Mouse (Mus musculus) stomach, embryonic 16.5 days (tissue): ENCODE results near the gene Scn10a. TPM values are rescaled to one million over a fixed set of nuclear protein-coding genes. Genes with fewer than 3 reads are reported as not detected.

Source experiments
- ATAC-seq: fragments of 200-750 bp; cut with Nextera tagmentation; 2 replicates; pipeline ENCODE4 v1.8.0; 2017; ENCODE audit warnings: moderate number of reproducible peaks, moderate TSS enrichment; ENCODE audit not compliant: insufficient read depth, low FRiP score
- H3K27ac ChIP-seq: fragments of 300-500 bp; sonication (generic); 2 replicates; pipeline ENCODE4 v1.5.1; 2014; ENCODE audit warnings: low read length
- H3K27me3 ChIP-seq: fragments of 300-500 bp; sonication (generic); 2 replicates; pipeline ENCODE4 v1.6.1; 2014; ENCODE audit warnings: low read length, control low read depth, mixed read lengths; ENCODE audit not compliant: control insufficient read depth, insufficient read depth
- H3K36me3 ChIP-seq: fragments of 300-500 bp; sonication (generic); 2 replicates; pipeline ENCODE4 v1.6.1; 2014; ENCODE audit warnings: low read length; ENCODE audit not compliant: control insufficient read depth, insufficient read depth
- H3K4me1 ChIP-seq: fragments of 300-500 bp; sonication (generic); 2 replicates; pipeline ENCODE4 v1.6.1; 2014; ENCODE audit warnings: low read length, control low read depth, mixed read lengths; ENCODE audit not compliant: control insufficient read depth, insufficient read depth
- H3K4me2 ChIP-seq: fragments of 300-500 bp; sonication (generic); 2 replicates; pipeline ENCODE4 v1.6.1; 2014; ENCODE audit warnings: low read depth, low read length, mixed read lengths
- H3K4me3 ChIP-seq: fragments of 300-500 bp; sonication (generic); replicated peaks from 2 replicates; pipeline ENCODE4 v1.5.1; 2014; ENCODE audit warnings: mild to moderate bottlenecking, low read length
- H3K9ac ChIP-seq: fragments of 300-500 bp; sonication (generic); 2 replicates; pipeline ENCODE4 v1.6.1; 2014; ENCODE audit warnings: low read length
- H3K9me3 ChIP-seq: fragments of 300-500 bp; sonication (generic); replicated peaks from 2 replicates; pipeline ENCODE4 v1.6.1; 2016; ENCODE audit warnings: low read length, control low read depth; ENCODE audit not compliant: control insufficient read depth
- WGBS: fragments of 180-500 bp; shearing (Covaris S2); extraction: QIAGEN DNeasy Blood & Tissue Kit; methylation state at CpG from one replicate; pipeline ENCODE4 v1.1.7; 2014; 5-methylcytosine and 5-hydroxymethylcytosine counted together
- polyA plus RNA-seq: library from polyadenylated mRNA; unstranded; fragments of >200 nt; fragmentation: Nextera tagmentation; extraction: Ambion mirVana; gene quantifications from 2 replicates; pipeline ENCODE4 v1.2.1, GENCODE M21; 2015

Gene Scn10a
- polyA plus RNA-seq, 1 experiment from 2014 or later, result not detected

DNA sequence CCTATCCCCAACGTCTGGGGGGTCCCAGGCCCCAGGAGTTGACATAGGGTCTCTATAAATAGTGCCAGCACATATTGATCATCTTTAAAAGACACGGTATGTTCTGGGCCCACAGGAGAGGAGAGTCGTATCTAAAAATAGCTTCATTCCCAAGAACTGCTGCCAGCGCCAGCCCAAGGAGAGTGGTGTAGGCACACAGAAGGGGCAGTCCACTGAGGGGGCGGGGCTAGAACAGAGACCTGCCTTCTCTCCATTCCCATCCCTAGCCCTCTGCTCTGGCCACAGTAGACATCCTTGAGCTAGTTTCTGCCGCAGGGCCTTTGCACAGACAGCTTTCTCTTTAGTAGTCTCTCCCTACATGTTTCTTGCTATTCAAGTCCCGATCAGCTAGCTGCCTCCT, 144.8 kb downstream of the Scn10a start:
- Histone ChIP-seq H3K4me3 (no peak overlapping the region), H3K27ac (no peak overlapping the region), H3K9me3 (no peaks in the 10 kb centered on the region), H3K9ac (no peak overlapping the region), H3K4me2 (no peak overlapping the region), H3K36me3 (no peaks in the 10 kb centered on the region), H3K4me1 (peaks cover 5% of the 10 kb centered on the region; the same call in 1 of the 2 replicates), H3K27me3 (peaks cover 66% of the 10 kb centered on the region)
- 69% methylated on average over 7 of the region's 7 CpGs for WGBS
- ATAC-seq, result no peak

DNA sequence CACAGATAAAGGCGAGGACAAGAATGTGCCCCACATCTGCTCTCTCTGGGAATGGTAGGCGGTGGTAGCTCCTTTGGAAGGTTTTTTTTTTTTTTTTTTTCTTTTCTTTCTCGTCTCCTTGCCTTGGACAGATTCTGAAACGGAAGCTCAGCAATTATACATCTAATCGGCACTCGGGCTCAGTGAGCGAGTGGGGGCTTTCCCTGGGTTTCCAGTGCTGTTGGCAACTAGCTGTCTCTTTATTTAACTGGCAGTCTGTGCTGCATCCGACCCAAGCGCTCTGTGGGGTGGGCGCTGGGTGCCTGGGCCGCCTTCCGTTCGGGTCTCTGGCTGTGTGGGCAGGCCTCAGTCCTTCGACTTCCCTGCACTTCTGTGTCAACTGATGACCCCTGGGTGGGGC, 146.1 kb downstream of the Scn10a start:
- no peak for ATAC-seq
- Histone ChIP-seq H3K36me3 (no peaks in the 10 kb centered on the region), H3K27ac (no peak overlapping the region), H3K4me2 (no peak overlapping the region), H3K4me3 (no peak overlapping the region), H3K27me3 (peaks cover 54% of the 10 kb centered on the region), H3K9ac (no peak overlapping the region), H3K4me1 (no peaks in the 10 kb centered on the region), H3K9me3 (no peaks in the 10 kb centered on the region)
- 53% methylated on average over 14 of the region's 14 CpGs for WGBS

- no peak for ATAC-seq
- Histone ChIP-seq H3K9me3 (no peaks in the 10 kb centered on the region; the same call in 1 of the 2 replicates), H3K4me3 (no peak overlapping the region), H3K9ac (no peak overlapping the region), H3K36me3 (no peaks in the 10 kb centered on the region), H3K27ac (no peak overlapping the region), H3K4me1 (no peaks in the 10 kb centered on the region), H3K27me3 (peaks cover 38% of the 10 kb centered on the region), H3K4me2 (no peak overlapping the region)
- 6% methylated on average over 15 of the region's 15 CpGs for WGBS
Observed at GRCm38 (mm10) chr9:119571411-119571888, 147.7 kb downstream of the Scn10a start.

DNA sequence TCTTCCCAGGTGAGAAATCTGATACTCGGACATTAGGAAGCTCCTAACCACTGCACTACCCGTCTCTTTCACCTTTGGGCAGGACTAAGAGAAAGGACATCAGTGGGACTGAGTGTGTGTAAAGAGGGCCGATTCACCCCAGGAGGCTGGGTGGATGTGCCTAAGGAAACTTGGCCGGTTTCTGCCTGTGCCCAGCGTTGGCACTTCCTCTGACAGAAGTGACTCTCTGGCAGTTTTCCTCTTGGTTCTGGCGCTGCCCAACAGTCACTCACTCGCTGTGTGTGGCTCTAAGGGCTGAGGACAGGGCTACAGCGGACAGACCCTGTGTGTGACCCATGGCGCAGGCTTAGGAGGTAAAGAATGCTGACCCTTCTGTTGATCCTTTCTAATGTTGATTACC, 148.5 kb downstream of the Scn10a start:
- H3K36me3 ChIP-seq, result no peaks in the 10 kb centered on the region
- H3K9me3 ChIP-seq, result no peaks in the 10 kb centered on the region; the same call in 1 of the 2 replicates
- H3K4me2 ChIP-seq, result no peak overlapping the region
- H3K4me3 ChIP-seq, result no peak overlapping the region
- no peak overlapping the region for H3K9ac ChIP-seq
- H3K4me1 ChIP-seq, result no peaks in the 10 kb centered on the region
- H3K27me3 ChIP-seq, result peaks cover 31% of the 10 kb centered on the region
- WGBS, result 22% methylated on average over 9 of the region's 9 CpGs
- no peak for ATAC-seq
- H3K27ac ChIP-seq, result no peak overlapping the region

DNA sequence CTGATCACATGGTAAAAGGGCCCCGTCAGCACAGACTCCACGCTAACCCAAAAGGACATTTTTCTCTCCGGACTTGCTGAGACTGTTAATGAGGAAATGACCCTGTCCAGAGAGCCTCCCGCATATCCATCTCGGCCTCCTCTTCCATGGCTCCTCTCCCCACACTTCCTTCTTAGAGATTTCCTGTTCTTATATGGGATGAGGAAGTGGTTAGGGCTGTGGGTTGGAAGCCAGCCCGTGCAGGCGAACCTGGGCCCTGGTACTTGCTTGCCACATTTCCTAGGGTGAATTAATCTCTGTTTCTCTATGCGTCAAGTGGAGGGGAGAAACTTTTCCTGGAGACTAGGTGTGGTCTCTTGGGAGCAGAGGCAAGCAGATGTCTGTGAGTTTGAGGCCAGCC, 150.4 kb downstream of the Scn10a start:
- Histone ChIP-seq H3K9ac (no peak overlapping the region), H3K4me2 (no peak overlapping the region), H3K27ac (no peak overlapping the region), H3K27me3 (peaks cover 25% of the 10 kb centered on the region), H3K9me3 (no peaks in the 10 kb centered on the region; the same call in 1 of the 2 replicates), H3K4me1 (no peaks in the 10 kb centered on the region), H3K36me3 (no peaks in the 10 kb centered on the region), H3K4me3 (no peak overlapping the region)
- 69% methylated on average over 8 of the region's 8 CpGs for WGBS
- ATAC-seq, result no peak

- H3K9ac ChIP-seq, result no peak overlapping the region
- WGBS, result 83% methylated on average over 5 of the region's 5 CpGs
- H3K4me2 ChIP-seq, result no peak overlapping the region
- no peak overlapping the region for H3K4me3 ChIP-seq
- no peaks in the 10 kb centered on the region for H3K36me3 ChIP-seq
- H3K27ac ChIP-seq, result no peak overlapping the region
- no peak for ATAC-seq
- no peaks in the 10 kb centered on the region for H3K4me1 ChIP-seq
- H3K9me3 ChIP-seq, result no peaks in the 10 kb centered on the region; the same call in 1 of the 2 replicates
- H3K27me3 ChIP-seq, result peaks cover 22% of the 10 kb centered on the region
Observed at GRCm38 (mm10) chr9:119567800-119568199, 151.3 kb downstream of the Scn10a start.

GRCm38 (mm10) chr9:119566214-119566613, 152.9 kb downstream of the Scn10a start:
- ATAC-seq, result peak; percentile 44; the same call in 1 of the 2 replicates
- Histone ChIP-seq H3K9me3 (no peaks in the 10 kb centered on the region; the same call in 1 of the 2 replicates), H3K4me3 (no peak overlapping the region), H3K27me3 (peaks cover 7% of the 10 kb centered on the region; the same call in 1 of the 2 replicates), H3K4me2 (no peak overlapping the region), H3K9ac (no peak overlapping the region), H3K27ac (no peak overlapping the region), H3K4me1 (no peaks in the 10 kb centered on the region), H3K36me3 (no peaks in the 10 kb centered on the region)
- 13% methylated on average over 10 of the region's 10 CpGs for WGBS

DNA sequence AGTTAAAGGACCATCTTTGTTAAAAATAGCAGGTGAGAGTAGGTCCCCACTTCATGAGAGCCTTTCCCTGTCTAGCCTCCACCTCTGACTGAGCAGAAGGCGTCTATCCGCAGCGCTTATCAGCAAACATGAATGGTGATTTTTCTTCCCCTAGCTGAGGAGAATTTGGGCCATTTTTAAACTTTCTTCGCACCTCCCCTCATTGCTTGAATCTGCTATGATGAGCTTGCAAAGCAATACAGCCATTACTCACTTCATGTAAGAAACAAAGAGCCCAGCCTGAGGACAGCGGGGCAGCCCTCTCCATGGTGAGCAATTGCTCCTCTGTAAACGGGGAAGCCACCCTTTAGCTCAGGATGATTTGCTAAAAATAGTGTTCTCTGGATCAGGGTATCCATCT, 154.3 kb downstream of the Scn10a start:
- H3K27me3 ChIP-seq, result no peaks in the 10 kb centered on the region; the same call in 1 of the 2 replicates
- H3K4me2 ChIP-seq, result no peak overlapping the region
- WGBS, result 69% methylated on average over 6 of the region's 6 CpGs
- H3K9me3 ChIP-seq, result no peaks in the 10 kb centered on the region; the same call in 1 of the 2 replicates
- no peak for ATAC-seq
- H3K36me3 ChIP-seq, result no peaks in the 10 kb centered on the region
- H3K4me3 ChIP-seq, result no peak overlapping the region
- H3K9ac ChIP-seq, result no peak overlapping the region
- no peaks in the 10 kb centered on the region for H3K4me1 ChIP-seq
- no peak overlapping the region for H3K27ac ChIP-seq

DNA sequence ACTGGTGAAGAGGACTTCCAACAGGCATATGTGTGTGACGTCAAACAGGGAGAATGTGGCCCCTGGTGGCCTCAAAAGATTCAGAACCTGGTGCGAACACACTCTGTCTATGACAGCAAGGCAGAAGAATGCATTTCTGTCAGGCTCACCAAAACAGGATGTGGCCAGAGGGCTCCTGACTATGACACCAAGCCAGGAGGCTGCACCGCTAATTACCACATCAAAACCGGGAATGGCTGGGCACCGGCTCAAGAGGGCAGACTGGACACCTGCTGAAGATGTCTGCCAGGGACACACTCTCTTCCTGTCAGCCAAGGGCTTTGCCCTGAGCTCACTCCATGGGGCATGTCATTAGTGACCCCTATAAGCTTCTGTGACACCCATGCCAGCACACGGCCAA, 155.5 kb downstream of the Scn10a start:
- WGBS, result 68% methylated on average over 6 of the region's 6 CpGs
- no peaks in the 10 kb centered on the region; the same call in 1 of the 2 replicates for H3K9me3 ChIP-seq
- no peak overlapping the region for H3K4me3 ChIP-seq
- no peaks in the 10 kb centered on the region for H3K4me1 ChIP-seq
- ATAC-seq, result no peak
- no peak overlapping the region for H3K9ac ChIP-seq
- no peaks in the 10 kb centered on the region; the same call in 1 of the 2 replicates for H3K27me3 ChIP-seq
- no peak overlapping the region for H3K27ac ChIP-seq
- H3K4me2 ChIP-seq, result no peak overlapping the region
- H3K36me3 ChIP-seq, result no peaks in the 10 kb centered on the region
